Mouse (Mus musculus): ENCODE measurements at regions not wholly inside any gene's neighbourhood (a gene's known extent, or its start where the extent isn't known, plus 50 kb on each side); places are given as distances from the start of the nearest gene placed in this dataset.

DNA sequence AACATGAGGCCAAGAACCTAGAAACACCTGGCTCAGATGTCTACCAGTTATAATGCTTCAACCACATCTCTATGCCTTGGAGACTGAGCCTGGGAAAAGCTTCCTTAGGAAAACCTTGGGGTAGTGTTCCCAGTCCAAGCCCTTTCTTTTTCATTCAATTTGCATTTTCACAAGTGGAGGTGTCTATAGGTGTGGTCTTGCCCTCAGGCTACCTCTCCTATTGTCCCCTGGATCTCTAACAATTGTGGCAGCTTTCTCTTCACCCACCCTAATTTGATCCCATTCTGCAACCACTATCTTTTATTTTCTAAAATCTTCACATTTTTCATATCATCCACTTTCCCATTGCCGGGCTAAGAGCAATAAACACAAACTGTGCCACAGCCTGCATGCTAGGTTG is 251.0 kb upstream of the Rbms1 start:
- DNase-seq = no peak

DNA sequence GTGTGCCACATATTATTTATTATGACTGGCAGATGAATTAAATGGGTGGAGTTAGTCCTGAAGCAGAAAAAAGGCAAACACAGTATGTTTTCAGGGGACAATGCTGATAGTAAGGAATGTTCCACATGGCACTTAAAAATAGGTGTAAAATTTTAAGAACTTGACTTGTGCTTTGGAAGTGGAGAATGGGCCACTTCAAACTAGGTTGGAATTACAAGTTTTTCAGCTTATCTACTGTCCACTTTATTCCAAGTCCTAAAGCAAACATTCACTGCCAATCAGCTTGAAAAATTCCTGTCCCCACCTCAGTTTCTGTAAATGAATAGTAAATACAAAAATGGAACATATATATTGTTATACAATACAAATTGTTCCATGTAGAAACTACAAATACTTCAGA is 238.4 kb upstream of the Rbms1 start:
- no peak for DNase-seq

- DNase-seq = no peak
These were observed 231.0 kb upstream of the Rbms1 start for GRCm38 (mm10) chr2:61193976-61194375.

- DNase-seq = no peak
These were observed 219.5 kb upstream of the Rbms1 start for GRCm38 (mm10) chr2:61182424-61182979.

DNA sequence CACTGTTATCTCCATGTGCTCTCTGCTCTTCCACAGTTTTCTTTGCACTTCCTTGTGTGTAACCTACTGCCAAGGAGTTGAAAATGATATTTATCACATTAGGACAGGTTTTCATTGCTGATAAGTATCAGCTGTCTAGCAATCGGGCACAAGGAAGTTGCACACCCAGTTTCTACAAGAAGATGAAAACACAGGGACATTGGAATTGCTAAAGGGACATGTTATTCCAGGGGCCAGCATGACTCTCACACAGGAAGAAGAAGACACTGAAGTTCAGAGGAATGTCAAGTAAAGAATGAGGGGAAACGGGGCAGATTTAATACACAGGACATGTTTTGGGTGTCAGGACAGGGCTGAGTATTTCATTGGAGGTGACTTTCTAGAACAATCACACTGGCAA is 214.8 kb upstream of the Rbms1 start:
- DNase-seq = no peak

DNA sequence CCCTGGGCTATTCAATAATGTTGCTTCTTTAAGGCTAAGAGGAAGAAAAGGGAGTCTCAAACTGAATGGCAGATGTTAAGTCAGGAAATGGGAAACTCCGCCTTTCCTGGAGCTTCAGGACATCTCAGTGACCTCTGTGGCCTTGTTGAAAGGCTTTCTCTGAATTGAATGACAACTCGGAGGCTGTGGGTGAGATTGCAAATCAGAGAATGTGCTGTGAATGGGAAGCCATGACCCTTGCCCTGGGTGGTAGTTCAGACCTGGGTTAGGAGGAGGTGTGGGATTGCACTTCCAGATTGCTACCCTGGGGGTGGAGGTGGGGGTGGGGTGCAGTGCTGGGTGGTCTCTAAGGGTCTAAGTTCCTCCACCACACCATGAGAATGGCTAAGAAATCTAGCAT is 213.8 kb upstream of the Rbms1 start:
- DNase-seq = no peak

GRCm38 (mm10) chr2:61173581-61173980 is 210.6 kb upstream of the Rbms1 start:
- no peak for DNase-seq

DNA sequence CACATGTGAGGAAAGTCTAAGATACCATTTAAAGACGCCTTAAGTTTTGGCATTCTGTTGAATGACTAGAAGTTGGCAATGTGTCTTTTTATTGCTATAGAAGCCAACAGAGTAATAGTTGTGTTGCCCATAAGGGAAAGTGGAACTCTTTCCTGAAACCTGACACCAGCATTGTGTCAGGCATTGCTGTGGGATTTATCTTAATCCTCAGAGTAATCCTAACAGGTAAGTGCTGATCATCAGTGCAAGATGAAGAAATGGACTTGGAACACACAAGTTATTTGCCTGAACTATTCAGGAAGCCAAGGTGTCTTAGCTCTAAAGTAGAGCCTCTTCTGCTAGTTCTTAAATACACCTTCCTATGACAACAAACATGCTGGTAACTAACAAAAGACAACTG is 198.3 kb upstream of the Rbms1 start:
- no peak for DNase-seq

GRCm38 (mm10) chr2:61159761-61160160 is 196.8 kb upstream of the Rbms1 start:
- DNase-seq = no peak

DNA sequence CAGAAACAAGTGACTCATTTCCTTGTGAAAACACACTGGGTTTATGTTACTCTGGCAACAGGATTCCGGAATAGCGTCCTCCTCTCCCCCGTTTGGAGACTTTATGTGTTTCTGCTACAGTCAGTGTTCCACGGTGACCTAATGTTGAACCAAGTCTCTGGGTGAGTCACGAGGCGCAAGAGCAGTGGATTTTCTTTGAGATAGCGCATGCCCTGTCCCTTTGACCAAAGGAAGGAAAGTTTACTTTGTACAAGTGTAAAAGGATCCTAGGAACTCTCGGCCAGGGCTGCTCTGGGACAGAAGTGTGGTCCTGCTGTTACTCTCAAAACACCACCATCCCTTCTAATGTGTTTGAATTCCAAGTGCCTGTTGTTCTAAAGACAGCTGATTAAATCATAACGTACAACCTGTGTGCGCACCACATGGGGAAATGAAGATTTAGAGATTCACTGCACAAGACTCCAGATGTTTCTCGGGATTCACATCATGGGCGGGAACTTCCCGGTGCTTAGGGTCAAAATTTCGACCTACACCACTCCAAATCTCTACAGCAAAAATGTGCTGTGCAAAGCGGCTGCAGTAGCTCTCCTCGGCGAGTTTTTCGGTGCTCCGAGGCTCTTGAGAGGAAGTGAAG is 176.1 kb upstream of the Rbms1 start:
- DNase-seq = no peak

- no peak for DNase-seq
These were observed 175.6 kb upstream of the Rbms1 start for GRCm38 (mm10) chr2:61138625-61138997.

GRCm38 (mm10) chr2:61137378-61137777 is 174.4 kb upstream of the Rbms1 start:
- no peak for DNase-seq

DNA sequence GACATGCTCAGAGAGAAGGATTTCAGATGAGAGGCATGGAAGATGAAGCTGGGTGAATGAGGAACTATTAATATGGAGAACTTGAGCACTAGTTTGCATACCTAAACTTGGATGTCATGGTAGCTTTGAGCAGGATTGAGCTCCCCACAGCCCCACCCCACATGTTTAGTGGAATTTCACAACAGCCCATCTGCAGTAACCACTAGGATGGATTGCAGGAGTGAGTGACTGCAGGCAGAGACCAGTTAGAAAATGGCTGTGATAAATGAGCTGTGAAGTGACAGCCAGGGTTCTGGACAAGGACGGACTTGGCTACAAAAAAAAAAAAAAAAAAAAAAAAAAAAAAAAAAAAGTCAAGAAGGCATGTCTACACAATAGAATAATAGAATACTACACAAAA is 173.9 kb upstream of the Rbms1 start:
- no peak for DNase-seq

- DNase-seq = no peak
These were observed 160.2 kb upstream of the Rbms1 start for GRCm38 (mm10) chr2:61123046-61123806.

DNA sequence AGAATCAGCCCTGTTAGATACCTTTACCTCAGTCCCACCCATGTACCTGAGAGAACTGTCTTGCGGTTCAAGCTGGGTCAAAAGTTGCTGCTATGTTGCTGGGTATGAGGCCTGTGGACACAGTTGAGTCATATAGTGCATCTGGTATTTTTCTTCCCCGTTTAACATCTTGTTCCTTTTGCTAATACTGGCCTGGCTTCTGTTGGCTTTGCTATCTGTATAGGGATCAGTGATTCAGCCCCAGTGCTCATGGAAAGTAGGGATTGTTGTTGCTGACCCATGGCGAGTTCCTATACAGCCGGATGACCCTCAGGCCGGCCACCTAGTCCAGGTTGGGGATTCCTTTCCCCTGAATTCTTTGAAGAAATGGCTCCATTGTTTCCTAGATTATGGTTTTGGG is 158.3 kb upstream of the Rbms1 start:
- DNase-seq = no peak

DNA sequence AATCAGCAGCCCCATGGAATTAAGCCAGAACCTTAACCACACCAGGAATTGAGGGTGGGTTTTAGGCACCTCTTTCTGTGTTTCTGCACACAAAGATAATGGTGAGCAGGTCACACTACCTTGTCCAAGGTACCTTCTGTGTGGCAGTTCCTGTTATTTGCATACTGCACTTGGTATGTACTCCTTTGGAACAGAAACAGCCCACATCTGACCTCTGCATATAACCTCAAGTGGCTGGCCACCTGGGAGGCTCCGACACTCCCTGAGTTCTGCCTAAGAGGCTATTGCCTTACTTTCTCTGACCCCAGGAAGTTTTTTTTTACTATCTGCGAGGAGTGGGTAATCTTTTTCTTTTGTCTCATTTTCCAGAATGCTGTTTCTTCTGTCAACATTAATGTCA is 151.6 kb upstream of the Rbms1 start:
- no peak for DNase-seq

GRCm38 (mm10) chr2:61113916-61114315 is 150.9 kb upstream of the Rbms1 start:
- DNase-seq = no peak

- no peak for DNase-seq
These were observed 147.6 kb upstream of the Rbms1 start for GRCm38 (mm10) chr2:61110591-61110990.

- no peak for DNase-seq
These were observed 146.6 kb upstream of the Rbms1 start for GRCm38 (mm10) chr2:61109564-61109963.

DNA sequence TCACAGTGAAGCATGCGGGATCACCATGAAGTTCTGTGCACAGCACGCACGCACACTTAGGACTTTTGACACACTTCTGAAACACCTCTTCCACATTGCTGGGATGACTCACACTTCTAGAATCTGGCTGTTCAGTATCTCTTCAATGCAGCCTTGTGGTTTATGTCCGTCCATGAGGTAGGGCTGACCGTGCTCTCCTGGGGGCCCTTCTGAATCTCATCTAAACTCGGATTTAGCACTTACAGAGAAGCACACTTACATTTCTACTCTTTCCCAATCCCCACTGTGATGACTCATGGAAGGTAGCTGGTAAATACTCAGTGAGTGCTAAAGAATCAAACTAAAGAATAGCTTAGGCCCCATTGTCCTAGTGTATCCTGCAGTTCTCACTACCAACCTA is 142.2 kb upstream of the Rbms1 start:
- DNase-seq = no peak

GRCm38 (mm10) chr2:61100854-61101253 is 137.9 kb upstream of the Rbms1 start:
- no peak for DNase-seq

DNA sequence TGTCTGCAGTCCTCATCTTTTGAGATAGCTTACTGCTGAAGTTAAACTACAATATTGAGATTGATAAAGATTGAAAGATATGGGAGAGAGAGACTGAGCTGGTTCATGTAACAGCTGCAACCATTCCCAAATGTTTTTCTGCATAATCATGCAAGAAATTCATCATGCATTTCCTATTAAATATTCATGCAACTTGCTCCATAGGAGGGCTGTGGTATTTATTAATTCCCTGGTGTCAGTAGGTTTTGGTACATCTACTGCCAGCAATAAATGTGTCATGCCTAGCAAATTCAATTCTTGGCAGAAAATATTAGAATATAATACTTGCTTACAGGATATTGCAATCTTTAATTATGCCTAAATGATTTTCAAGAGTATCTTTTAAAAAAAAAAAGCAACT is 125.5 kb upstream of the Rbms1 start:
- DNase-seq = no peak

GRCm38 (mm10) chr2:61084835-61085234 is 121.8 kb upstream of the Rbms1 start:
- DNase-seq = no peak

GRCm38 (mm10) chr2:61083100-61083499 is 120.1 kb upstream of the Rbms1 start:
- DNase-seq = no peak

- DNase-seq = no peak
These were observed 119.6 kb upstream of the Rbms1 start for GRCm38 (mm10) chr2:61082640-61083039.
